Mouse (Mus musculus) thymus, postnatal 0 days (tissue): ENCODE measurements around the gene Kit. TPM values are rescaled to one million over a fixed set of nuclear protein-coding genes. Genes with fewer than 3 reads are reported as not detected.

Experiments
- DNase-seq: peaks from one replicate; pipeline ENCODE4 v3.0.0-alpha.2; 2015; ENCODE audit warnings: low spot score
- polyA plus RNA-seq: library from polyadenylated mRNA; unstranded; fragments of >200 nt; fragmentation: Nextera tagmentation; extraction: Ambion mirVana; gene quantifications from 2 replicates; pipeline ENCODE4 v1.2.1, GENCODE M21; 2015

Kit gene
- polyA plus RNA-seq, 1 experiment from 2014 or later, result 9.6 TPM

DNA sequence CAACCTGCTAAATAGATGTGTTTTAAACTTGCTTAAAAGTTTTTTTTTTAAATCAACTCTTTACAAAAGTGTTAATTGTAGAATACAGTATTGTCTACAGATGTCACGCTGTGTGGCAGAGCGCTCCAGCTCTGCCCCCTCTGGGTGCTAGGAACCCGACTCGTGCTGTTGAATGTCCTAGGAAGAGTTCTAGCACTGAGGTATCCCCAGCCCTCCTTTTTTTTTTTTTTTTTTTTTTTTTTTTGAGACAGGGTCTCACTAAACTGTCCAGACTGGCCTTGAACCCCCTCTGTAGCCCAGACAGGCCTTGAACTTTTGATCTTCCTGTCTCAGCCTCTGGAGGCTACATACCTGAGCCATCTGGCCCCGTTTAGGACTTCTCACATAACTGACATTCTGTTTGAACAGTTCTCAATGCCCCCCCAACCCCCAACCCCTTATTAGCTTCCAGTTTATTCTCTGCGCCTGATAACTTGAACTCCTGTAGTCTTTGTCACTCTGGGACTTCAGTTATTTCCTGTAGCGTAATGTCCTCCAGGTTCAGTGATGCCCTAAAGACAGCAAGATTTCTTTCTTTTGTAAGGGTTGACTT is 130.0 kb downstream of the Kit start:
- DNase-seq, result no peak

- no peak for DNase-seq
These were observed 130.7 kb downstream of the Kit start for GRCm38 (mm10) chr5:75705421-75705820.
